Mouse (Mus musculus) midbrain, embryonic 10.5 days (tissue): ENCODE measurements around the gene Pmpcb. TPM values are rescaled to one million over a fixed set of nuclear protein-coding genes. Genes with fewer than 3 reads are reported as not detected.
"Not testable (repeated sequence)": the region's sequence is repeated elsewhere in the genome, so short reads cannot be mapped to it uniquely, and the experiment has no call there.

Experiments
- DNase-seq: peaks from one replicate; pipeline ENCODE4 v3.0.0-alpha.2; 2017; ENCODE audit warnings: low spot score
- H3K27ac ChIP-seq: fragments of 300-500 bp; sonication (generic); replicated peaks from 2 replicates; pipeline ENCODE4 v1.5.1; 2016; ENCODE audit warnings: mild to moderate bottlenecking
- H3K27me3 ChIP-seq: fragments of 300-500 bp; sonication (generic); 2 replicates; pipeline ENCODE4 v1.6.1; 2016; ENCODE audit warnings: low read depth, mild to moderate bottlenecking; ENCODE audit not compliant: poor library complexity, severe bottlenecking
- H3K36me3 ChIP-seq: fragments of 300-500 bp; sonication (generic); 2 replicates; pipeline ENCODE4 v1.6.1; 2016; ENCODE audit warnings: mild to moderate bottlenecking, moderate library complexity
- H3K4me1 ChIP-seq: fragments of 300-500 bp; sonication (generic); 2 replicates; pipeline ENCODE4 v1.6.1; 2016
- H3K4me3 ChIP-seq: fragments of 300-500 bp; sonication (generic); 2 replicates; pipeline ENCODE4 v1.5.1; 2016; ENCODE audit warnings: mild to moderate bottlenecking, moderate library complexity
- H3K9me3 ChIP-seq: fragments of 300-500 bp; sonication (generic); replicated peaks from 2 replicates; pipeline ENCODE4 v1.6.1; 2016; ENCODE audit warnings: mild to moderate bottlenecking
- WGBS: fragments of 180-500 bp; shearing (Covaris S2); methylation state at CpG from one replicate; pipeline ENCODE4 v1.1.7; 2016; 5-methylcytosine and 5-hydroxymethylcytosine counted together
- polyA plus RNA-seq: library from polyadenylated mRNA; unstranded; fragments of >200 nt; fragmentation: Nextera tagmentation; extraction: Ambion mirVana; gene quantifications from 2 replicates; pipeline ENCODE4 v1.2.1, GENCODE M21; 2016

Pmpcb gene
- 87.0 and 88.6 TPM in 2 replicates for polyA plus RNA-seq

GRCm38 (mm10) chr5:21736956-21737585 is at the start of gene Pmpcb:
TSS of gene Pmpcb (plus strand) at chr5:21737141.
- WGBS = under 1% methylated on average over 42 of the region's 42 CpGs
- Histone ChIP-seq H3K27ac (peak within 1 kb of the TSS; percentile 96), H3K4me3 (peak within 1 kb of the TSS; percentile 84), H3K9me3 (no peaks in the 10 kb centered on the region), H3K4me1 (peaks cover 43% of the 10 kb centered on the region), H3K27me3 (no peaks in the 10 kb centered on the region), H3K36me3 (peaks cover 38% of the 10 kb centered on the region)
- peak; percentile 88 for DNase-seq

DNA sequence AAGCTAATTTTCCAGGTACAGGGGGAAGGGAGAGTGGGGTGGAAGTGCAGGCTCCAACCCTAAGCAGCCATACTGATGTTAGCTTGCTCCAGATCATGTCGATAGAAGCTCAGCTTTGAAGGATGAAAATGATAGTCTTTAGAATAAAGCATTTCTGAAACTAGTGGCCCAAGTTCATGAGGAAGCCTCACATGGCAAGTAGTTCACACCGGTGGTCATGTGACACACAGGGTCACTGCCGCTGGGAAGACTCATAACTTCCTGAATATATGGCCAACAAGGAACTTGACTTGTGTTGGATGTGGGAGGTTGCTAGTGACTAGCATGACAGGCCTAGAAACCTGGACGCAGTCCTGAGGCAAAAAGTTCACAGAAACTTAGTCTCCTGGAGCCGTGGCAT is 44.7 kb upstream of the Pmpcb start:
- Histone ChIP-seq H3K27ac (no peak overlapping the region), H3K9me3 (peaks cover 2% of the 10 kb centered on the region; the same call in 1 of the 2 replicates), H3K36me3 (peaks cover 20% of the 10 kb centered on the region), H3K27me3 (no peaks in the 10 kb centered on the region), H3K4me3 (no peak overlapping the region), H3K4me1 (no peaks in the 10 kb centered on the region)
- WGBS = 93% methylated on average over 5 of the region's 5 CpGs
- no peak for DNase-seq

DNA sequence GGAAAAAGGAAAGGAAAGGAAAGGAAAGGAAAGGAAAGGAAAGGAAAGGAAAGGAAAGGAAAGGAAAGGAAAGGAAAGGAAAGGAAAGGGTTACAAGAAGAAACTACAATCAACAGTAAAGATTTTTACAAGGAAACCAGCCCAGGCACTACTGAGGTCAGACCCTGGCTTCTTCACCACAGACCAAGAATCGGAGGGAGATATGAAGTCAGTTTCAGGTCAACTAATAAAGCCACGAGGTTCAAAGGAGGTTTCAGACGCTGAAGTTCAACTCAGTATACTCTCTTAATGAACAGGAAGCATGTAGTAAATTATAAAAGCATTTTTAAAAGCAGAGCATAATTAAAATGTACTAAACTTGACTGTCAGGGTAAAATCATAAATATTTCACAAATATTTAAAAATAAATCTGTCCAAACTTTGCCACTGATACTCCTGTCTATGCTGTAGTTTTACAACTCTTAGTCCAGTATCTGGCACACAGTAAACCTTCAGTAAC is 43.5 kb upstream of the Pmpcb start:
- H3K4me3 ChIP-seq = no peak overlapping the region
- DNase-seq = no peak
- 85% methylated on average over 3 of the region's 3 CpGs for WGBS
- peaks cover 2% of the 10 kb centered on the region; the same call in 1 of the 2 replicates for H3K9me3 ChIP-seq
- H3K27me3 ChIP-seq = no peaks in the 10 kb centered on the region
- no peak overlapping the region for H3K27ac ChIP-seq
- H3K4me1 ChIP-seq = 0 out of 2 replicates have a peak, but pooled peaks cover 2% of the 10 kb centered on the region
- peaks cover 19% of the 10 kb centered on the region for H3K36me3 ChIP-seq

DNA sequence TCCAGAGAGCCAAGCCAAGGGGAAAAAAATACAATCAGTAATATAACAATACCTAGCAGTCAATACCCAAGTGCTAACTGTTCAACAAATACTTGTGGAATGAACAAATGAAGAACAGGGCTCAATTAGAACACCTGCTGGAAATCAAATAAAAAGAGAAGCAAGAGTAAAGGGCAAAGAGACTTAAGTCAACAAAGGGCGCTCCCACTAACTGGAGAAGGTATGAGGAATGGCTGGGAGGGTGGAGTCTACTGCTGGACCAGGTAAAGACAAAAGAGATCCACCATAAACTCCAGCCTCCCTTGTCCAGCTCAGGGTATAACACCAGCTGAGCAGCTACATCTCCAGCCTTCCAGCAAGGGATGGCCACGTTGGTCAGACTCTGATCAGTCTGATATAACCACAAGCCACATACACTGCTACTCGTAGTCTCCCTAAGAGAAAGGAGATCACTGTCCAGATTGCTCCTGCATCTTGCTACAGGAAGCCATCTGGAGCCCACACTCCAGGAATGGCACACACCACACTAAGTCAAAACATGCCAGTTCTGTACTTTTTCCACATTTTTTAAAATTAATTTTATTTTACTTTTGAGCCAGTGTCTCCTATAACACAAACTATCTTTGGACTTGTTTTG is 42.0 kb upstream of the Pmpcb start:
- whole genome bisulfite sequencing = 90% methylated on average over 3 of the region's 3 CpGs
- no peaks in the 10 kb centered on the region for H3K9me3 ChIP-seq
- no peaks in the 10 kb centered on the region for H3K27me3 ChIP-seq
- DNase-seq = no peak
- peaks cover 8% of the 10 kb centered on the region; the same call in 1 of the 2 replicates for H3K4me1 ChIP-seq
- no peak overlapping the region for H3K27ac ChIP-seq
- 0 out of 2 replicates have a peak, but pooled peaks cover 9% of the 10 kb centered on the region for H3K36me3 ChIP-seq
- H3K4me3 ChIP-seq = no peak overlapping the region

- Histone ChIP-seq H3K4me3 (peak overlapping the region; percentile 72; the same call in 1 of the 2 replicates), H3K4me1 (peaks cover 21% of the 10 kb centered on the region)
- not testable (repeated sequence) for H3K9me3 ChIP-seq, H3K27me3 ChIP-seq, DNase-seq, H3K27ac ChIP-seq, H3K36me3 ChIP-seq
- 92% methylated on average over 3 of the region's 3 CpGs for WGBS
Observed at GRCm38 (mm10) chr5:21699555-21699954, 37.4 kb upstream of the Pmpcb start.

- H3K27ac ChIP-seq = peak overlapping the region; percentile 99
- 13% methylated on average over 10 of the region's 10 CpGs for whole genome bisulfite sequencing
- H3K27me3 ChIP-seq = no peaks in the 10 kb centered on the region
- no peak for DNase-seq
- peak overlapping the region; percentile 72 for H3K4me3 ChIP-seq
- H3K9me3 ChIP-seq = no peaks in the 10 kb centered on the region
- peaks cover 21% of the 10 kb centered on the region for H3K4me1 ChIP-seq
- H3K36me3 ChIP-seq = 0 out of 2 replicates have a peak, but pooled peaks cover 4% of the 10 kb centered on the region
Observed at GRCm38 (mm10) chr5:21700272-21700821, 36.6 kb upstream of the Pmpcb start.

GRCm38 (mm10) chr5:21700934-21701333 is 36.0 kb upstream of the Pmpcb start:
- peak overlapping the region; percentile 99 for H3K27ac ChIP-seq
- H3K27me3 ChIP-seq = no peaks in the 10 kb centered on the region
- under 1% methylated on average over 22 of the region's 22 CpGs for WGBS
- DNase-seq = no peak
- H3K36me3 ChIP-seq = 0 out of 2 replicates have a peak, but pooled peaks cover 4% of the 10 kb centered on the region
- H3K9me3 ChIP-seq = no peaks in the 10 kb centered on the region
- H3K4me1 ChIP-seq = peaks cover 21% of the 10 kb centered on the region
- peak overlapping the region; percentile 72 for H3K4me3 ChIP-seq

DNA sequence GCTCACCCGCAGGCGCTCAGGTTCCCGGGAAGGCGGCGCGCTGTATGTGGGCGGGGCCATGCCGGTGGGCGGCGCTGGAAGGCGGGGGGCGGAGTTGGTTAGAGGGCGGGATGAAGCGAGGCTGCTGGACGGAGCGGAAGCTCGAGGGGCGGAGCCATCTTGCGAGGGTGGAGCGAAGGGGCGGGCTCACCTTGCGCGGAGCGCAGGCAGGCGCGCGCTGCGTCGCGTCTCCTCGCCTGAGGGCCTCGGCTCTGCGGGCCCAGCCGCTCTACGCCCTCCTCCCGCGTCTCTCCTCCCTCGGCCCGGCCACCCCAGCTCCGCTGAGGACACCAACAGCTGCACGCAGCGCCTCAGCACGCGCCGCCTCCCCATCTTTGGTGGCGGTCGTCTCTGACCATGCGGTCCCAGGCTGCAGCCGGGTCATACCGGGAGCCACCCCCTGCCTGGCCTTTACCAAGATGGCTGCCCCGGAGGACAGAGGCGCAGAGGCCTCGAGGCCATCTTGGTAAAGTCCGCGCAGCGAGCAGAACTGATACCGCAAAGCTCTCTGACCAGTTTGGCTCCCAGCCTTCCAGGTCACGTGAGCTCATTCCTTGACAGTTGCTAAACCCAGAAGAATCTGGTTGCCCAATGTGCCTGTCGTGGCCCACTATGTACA is 35.5 kb upstream of the Pmpcb start, which contains the start of gene Napepld:
Gene Napepld (minus strand): TSS at position 46 of the 658 bp plus-strand sequence.
- H3K36me3 ChIP-seq = 0 out of 2 replicates have a peak, but pooled peaks cover 4% of the 10 kb centered on the region
- peak within 1 kb of the TSS; percentile 99 for H3K27ac ChIP-seq
- peaks cover 21% of the 10 kb centered on the region for H3K4me1 ChIP-seq
- no peaks in the 10 kb centered on the region for H3K27me3 ChIP-seq
- peak within 1 kb of the TSS; percentile 72 for H3K4me3 ChIP-seq
- DNase-seq = peak; percentile 99
- under 1% methylated on average over 58 of the region's 59 CpGs for WGBS
- no peaks in the 10 kb centered on the region for H3K9me3 ChIP-seq

DNA sequence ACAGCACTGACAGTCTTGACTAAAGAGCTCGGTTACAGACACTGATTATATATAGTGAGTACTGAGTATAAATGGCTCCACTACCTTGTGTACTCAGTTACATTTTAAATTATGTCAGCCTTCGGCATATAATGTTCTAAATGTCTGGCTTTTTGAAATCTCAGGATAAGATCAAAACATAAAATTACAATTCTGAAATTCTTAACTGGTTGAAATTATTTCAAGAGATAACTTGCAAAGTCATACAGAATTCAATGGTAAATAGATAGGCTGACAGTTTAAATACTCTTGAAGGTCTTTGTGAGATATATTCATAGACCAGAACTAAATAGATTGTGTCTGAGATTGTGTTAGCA is 35.0 kb upstream of the Pmpcb start:
- no peaks in the 10 kb centered on the region for H3K9me3 ChIP-seq
- peak overlapping the region; percentile 99 for H3K27ac ChIP-seq
- H3K4me1 ChIP-seq = peaks cover 21% of the 10 kb centered on the region
- DNase-seq = no peak
- H3K27me3 ChIP-seq = no peaks in the 10 kb centered on the region
- H3K36me3 ChIP-seq = 0 out of 2 replicates have a peak, but pooled peaks cover 4% of the 10 kb centered on the region
- peak overlapping the region; percentile 72 for H3K4me3 ChIP-seq
- WGBS = 61% methylated on average over 2 of the region's 2 CpGs

DNA sequence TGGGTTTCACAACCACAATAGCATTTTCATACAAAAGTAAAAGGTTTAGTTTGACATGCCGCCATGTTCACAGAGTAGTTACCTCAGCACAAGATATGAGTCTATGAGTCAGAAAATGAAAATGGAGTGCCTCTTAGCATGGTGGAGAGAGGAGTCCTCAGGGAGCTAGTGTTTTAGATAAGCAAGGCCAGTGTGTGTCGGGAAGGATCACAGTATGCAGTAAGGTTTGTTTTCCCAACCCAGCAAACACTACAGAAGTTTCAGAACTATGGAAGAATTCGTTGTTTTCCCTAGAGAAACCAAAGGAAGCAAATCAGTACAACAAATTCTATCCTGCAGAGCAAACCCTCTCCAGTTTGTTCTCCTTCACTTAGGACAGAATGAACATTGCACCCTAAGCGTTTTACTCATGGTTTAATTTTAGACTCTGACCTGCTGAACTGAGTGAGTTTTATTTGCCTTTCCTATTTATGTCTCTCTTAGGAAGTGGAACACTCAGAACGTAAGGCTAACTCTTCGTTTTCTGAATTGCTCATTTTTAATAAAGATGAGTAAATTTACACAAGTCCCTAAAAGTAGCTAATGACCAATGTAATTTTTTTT is 34.0 kb upstream of the Pmpcb start:
- no peak for DNase-seq
- no peaks in the 10 kb centered on the region for H3K27me3 ChIP-seq
- WGBS = 85% methylated on average over 6 of the region's 6 CpGs
- H3K27ac ChIP-seq = no peak overlapping the region
- no peaks in the 10 kb centered on the region for H3K9me3 ChIP-seq
- H3K4me1 ChIP-seq = peaks cover 19% of the 10 kb centered on the region
- H3K36me3 ChIP-seq = 0 out of 2 replicates have a peak, but pooled peaks cover 4% of the 10 kb centered on the region
- H3K4me3 ChIP-seq = no peak overlapping the region

DNA sequence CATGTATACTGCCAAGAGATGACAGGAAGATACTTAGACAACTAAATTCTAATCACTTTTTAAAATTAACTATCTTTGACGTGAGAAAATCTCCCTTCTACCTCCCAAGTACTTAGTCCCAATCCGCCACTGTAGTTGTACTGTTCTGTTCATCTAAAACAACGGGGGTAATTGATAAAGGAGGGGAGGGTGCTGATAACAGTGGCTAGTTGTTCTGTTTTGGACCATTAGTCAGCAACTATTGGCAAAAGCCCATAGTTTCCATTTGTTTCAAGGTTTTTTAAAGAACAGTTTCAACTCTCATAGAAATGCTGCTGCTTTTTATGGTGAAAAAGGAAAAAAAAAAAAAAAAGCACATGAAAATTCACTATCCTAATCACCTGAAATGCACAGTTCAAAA is 33.2 kb upstream of the Pmpcb start:
- Histone ChIP-seq H3K27me3 (no peaks in the 10 kb centered on the region), H3K4me1 (peaks cover 19% of the 10 kb centered on the region), H3K36me3 (0 out of 2 replicates have a peak, but pooled peaks cover 1% of the 10 kb centered on the region), H3K9me3 (no peaks in the 10 kb centered on the region), H3K27ac (no peak overlapping the region), H3K4me3 (no peak overlapping the region)
- no peak for DNase-seq
- 88% methylated on average over 3 of the region's 3 CpGs for WGBS

- no peaks in the 10 kb centered on the region for H3K9me3 ChIP-seq
- H3K27ac ChIP-seq = no peak overlapping the region
- H3K4me3 ChIP-seq = no peak overlapping the region
- H3K4me1 ChIP-seq = peaks cover 9% of the 10 kb centered on the region; the same call in 1 of the 2 replicates
- DNase-seq = no peak
- H3K27me3 ChIP-seq = no peaks in the 10 kb centered on the region
- H3K36me3 ChIP-seq = no peaks in the 10 kb centered on the region
- 87% methylated on average over 4 of the region's 4 CpGs for WGBS
Observed at GRCm38 (mm10) chr5:21706546-21706945, 30.4 kb upstream of the Pmpcb start.
